Mouse (Mus musculus): ENCODE results near the gene Aurkaip1. TPM values are rescaled to one million over a fixed set of nuclear protein-coding genes. Genes with fewer than 3 reads are reported as not detected.

Gene Aurkaip1
- polyA plus RNA-seq, 1 experiment: 341 TPM

GRCm38 (mm10) chr4:155839483-155839910 is 8.4 kb downstream of the Aurkaip1 start, which contains the start of gene Mxra8:
Gene Mxra8, plus strand, starts transcription at chr4:155839680.
- Histone ChIP-seq H3K27me3 (replicated peaks) (peaks cover 42% of the 10 kb centered on the region), H3K9me3 (no peaks in the 10 kb centered on the region), H3K4me3 (replicated peaks) (peak within 1 kb of the TSS; percentile 92), H3K36me3 (replicated peaks; ENCODE audit: low read length) (no peaks in the 10 kb centered on the region), H3K4me1 (peaks cover 59% of the 10 kb centered on the region)
- TF ChIP-seq GATA1 (IDR thresholded peaks at IDR 0.05; ENCODE audit: borderline replicate concordance, low read length) (no peak), FLI1 (IDR thresholded peaks at IDR 0.05; ENCODE audit: low read length) (no peak)

- peaks cover 42% of the 10 kb centered on the region for H3K27me3 ChIP-seq (replicated peaks)
- TF ChIP-seq GATA1 (IDR thresholded peaks at IDR 0.05; ENCODE audit: borderline replicate concordance, low read length): no peak
- no peak for TF ChIP-seq FLI1 (IDR thresholded peaks at IDR 0.05; ENCODE audit: low read length)
- no peaks in the 10 kb centered on the region for H3K36me3 ChIP-seq (replicated peaks; ENCODE audit: low read length)
- peak overlapping the region; percentile 92 for H3K4me3 ChIP-seq (replicated peaks)
- H3K9me3 ChIP-seq: no peaks in the 10 kb centered on the region
- H3K4me1 ChIP-seq: peaks cover 59% of the 10 kb centered on the region
Observed at GRCm38 (mm10) chr4:155840076-155841002, 9.3 kb downstream of the Aurkaip1 start.

DNA sequence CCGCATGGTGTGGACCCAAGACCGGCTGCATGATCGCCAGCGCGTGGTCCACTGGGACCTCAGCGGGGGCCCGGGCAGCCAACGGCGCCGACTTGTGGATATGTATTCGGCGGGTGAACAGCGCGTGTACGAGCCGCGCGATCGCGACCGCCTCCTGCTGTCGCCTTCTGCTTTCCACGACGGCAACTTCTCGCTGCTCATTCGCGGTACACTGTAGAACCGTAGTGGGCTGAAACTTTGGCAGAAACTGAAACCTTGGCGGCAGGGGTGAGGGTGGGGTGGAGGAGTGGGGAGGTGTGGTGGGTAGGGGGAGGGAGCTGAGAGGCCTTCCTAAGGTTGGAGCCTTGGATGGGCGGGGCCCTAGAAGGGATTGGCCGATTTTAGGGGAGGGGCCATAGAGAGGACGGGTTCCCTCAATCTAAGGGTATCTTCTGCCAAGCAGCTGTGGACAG is 10.0 kb downstream of the Aurkaip1 start:
- Histone ChIP-seq H3K9me3 (no peaks in the 10 kb centered on the region), H3K4me1 (peaks cover 59% of the 10 kb centered on the region), H3K4me3 (replicated peaks) (peak overlapping the region; percentile 92), H3K27me3 (replicated peaks) (peaks cover 42% of the 10 kb centered on the region), H3K36me3 (replicated peaks; ENCODE audit: low read length) (no peaks in the 10 kb centered on the region)
- TF ChIP-seq GATA1 (IDR thresholded peaks at IDR 0.05; ENCODE audit: borderline replicate concordance, low read length): no peak
- TF ChIP-seq FLI1 (IDR thresholded peaks at IDR 0.05; ENCODE audit: low read length): no peak

- Histone ChIP-seq H3K4me3 (replicated peaks) (peak overlapping the region; percentile 92), H3K9me3 (no peaks in the 10 kb centered on the region), H3K27me3 (replicated peaks) (peaks cover 42% of the 10 kb centered on the region), H3K36me3 (replicated peaks; ENCODE audit: low read length) (no peaks in the 10 kb centered on the region), H3K4me1 (peaks cover 62% of the 10 kb centered on the region)
- TF ChIP-seq GATA1 (IDR thresholded peaks at IDR 0.05; ENCODE audit: borderline replicate concordance, low read length) (no peak), FLI1 (IDR thresholded peaks at IDR 0.05; ENCODE audit: low read length) (no peak)
Observed at GRCm38 (mm10) chr4:155841651-155842270, 10.7 kb downstream of the Aurkaip1 start.

DNA sequence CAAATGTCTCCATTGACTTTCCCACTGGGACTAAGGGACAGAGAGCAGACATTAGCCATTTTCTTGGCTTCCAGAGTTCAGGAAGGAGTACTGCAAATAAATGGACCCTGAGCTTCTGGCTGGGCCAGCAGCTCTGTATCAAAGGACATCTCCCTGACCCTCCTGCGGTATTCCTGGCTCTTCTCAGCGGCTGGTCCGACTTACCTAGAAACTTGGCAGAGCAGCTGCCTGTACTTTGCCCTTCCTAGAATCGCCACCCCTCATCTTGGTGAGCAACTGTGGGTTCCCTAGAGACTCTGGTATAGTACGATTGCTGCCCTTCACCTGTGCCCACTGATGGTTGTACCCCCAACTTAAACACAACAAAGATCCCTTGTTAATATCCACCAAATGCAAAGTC is 12.2 kb downstream of the Aurkaip1 start:
- Histone ChIP-seq H3K27me3 (replicated peaks) (peaks cover 42% of the 10 kb centered on the region), H3K4me3 (replicated peaks) (no peak overlapping the region)
- TF ChIP-seq FLI1 (IDR thresholded peaks at IDR 0.05; ENCODE audit: low read length): no peak
- TF ChIP-seq GATA1 (IDR thresholded peaks at IDR 0.05; ENCODE audit: borderline replicate concordance, low read length): no peak

GRCm38 (mm10) chr4:155846871-155847578 is 16.0 kb downstream of the Aurkaip1 start, which contains the start of gene Dvl1:
Gene Dvl1, plus strand, starts transcription at chr4:155847402.
- no peaks in the 10 kb centered on the region for H3K9me3 ChIP-seq
- H3K4me3 ChIP-seq (replicated peaks): peak within 1 kb of the TSS; percentile 100
- peaks cover 60% of the 10 kb centered on the region for H3K4me1 ChIP-seq
- H3K27me3 ChIP-seq (replicated peaks): peaks cover 16% of the 10 kb centered on the region
- H3K36me3 ChIP-seq (replicated peaks; ENCODE audit: low read length): peaks cover 6% of the 10 kb centered on the region
- TF ChIP-seq FLI1 (IDR thresholded peaks at IDR 0.05; ENCODE audit: low read length) (no peak), GATA1 (IDR thresholded peaks at IDR 0.05; ENCODE audit: borderline replicate concordance, low read length) (no peak)

More for the DNA sequence above, 12.2 kb downstream of the Aurkaip1 start:
- Histone ChIP-seq H3K4me1 (peaks cover 58% of the 10 kb centered on the region), H3K36me3 (replicated peaks; ENCODE audit: low read length) (no peaks in the 10 kb centered on the region), H3K9me3 (no peaks in the 10 kb centered on the region)

DNA sequence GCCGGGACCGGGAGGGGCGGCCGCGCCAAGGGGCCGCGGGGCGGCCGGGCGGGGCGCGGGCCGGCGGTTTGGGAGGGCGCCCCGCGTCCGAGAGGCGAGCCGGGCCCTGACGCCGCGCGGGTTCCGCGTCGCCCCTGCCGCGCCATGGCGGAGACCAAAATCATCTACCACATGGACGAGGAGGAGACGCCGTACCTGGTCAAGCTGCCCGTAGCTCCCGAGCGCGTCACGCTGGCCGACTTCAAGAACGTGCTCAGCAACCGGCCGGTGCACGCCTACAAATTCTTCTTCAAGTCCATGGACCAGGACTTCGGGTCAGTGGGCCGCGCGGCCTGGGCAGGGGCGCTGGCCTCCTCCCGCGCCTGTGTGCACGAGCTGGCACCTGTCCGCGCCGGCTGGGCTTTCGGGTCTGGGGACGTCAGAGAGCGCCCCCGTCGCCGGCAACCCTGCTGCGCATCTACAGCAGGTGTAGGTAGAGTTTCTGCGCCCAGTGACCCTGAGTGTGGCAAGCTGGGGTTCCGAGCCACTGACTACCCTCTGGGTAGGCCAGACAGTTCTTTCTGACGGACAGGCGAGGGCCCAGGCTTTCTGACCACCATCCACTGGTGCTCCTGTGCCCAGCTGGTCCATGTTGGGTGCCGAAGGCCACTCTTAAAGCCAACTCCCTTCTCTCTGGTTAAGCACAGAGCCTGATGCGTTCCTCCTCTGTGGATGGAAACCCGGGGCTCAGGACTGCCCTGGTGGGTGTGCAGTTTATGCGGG is 16.7 kb downstream of the Aurkaip1 start:
- TF ChIP-seq FLI1 (IDR thresholded peaks at IDR 0.05; ENCODE audit: low read length) (no peak), GATA1 (IDR thresholded peaks at IDR 0.05; ENCODE audit: borderline replicate concordance, low read length) (no peak)
- H3K9me3 ChIP-seq: no peaks in the 10 kb centered on the region
- peaks cover 10% of the 10 kb centered on the region for H3K27me3 ChIP-seq (replicated peaks)
- H3K36me3 ChIP-seq (replicated peaks; ENCODE audit: low read length): peaks cover 6% of the 10 kb centered on the region
- peaks cover 63% of the 10 kb centered on the region for H3K4me1 ChIP-seq
- peak overlapping the region; percentile 100 for H3K4me3 ChIP-seq (replicated peaks)

DNA sequence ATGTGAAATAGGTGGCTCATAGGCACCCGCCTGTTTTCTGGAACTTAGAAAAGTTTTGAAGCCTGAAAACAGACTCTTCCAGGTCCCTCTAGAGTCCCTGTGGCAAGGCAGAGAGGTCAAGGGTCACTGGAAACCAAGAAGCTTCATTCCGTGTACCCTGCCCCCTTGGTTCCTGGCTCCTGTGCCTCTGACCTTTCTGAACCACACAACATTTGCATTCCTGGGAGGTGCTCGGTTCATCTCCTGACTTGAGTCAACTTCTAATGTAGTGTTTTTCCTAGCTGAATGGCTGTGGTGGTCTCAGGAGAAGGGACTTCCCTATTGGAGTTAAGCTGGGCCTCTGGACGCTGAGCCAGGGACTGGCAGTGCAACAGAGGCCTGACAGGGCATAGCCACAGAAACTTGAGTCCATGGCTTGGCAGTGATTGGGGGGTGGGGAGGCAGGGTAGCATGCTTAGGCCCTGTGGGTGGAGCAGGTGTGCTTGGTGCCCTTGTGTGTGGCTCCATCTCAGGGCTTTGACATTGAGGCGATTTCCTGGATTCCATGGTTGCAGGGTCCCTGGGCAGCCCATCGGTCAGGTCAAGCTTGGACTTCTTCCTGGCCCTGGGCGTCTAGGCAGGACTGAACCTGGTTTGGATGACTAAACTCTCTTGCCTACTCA is 17.5 kb downstream of the Aurkaip1 start:
- Histone ChIP-seq H3K27me3 (replicated peaks) (peaks cover 3% of the 10 kb centered on the region), H3K9me3 (no peaks in the 10 kb centered on the region), H3K36me3 (replicated peaks; ENCODE audit: low read length) (peaks cover 12% of the 10 kb centered on the region), H3K4me1 (peaks cover 68% of the 10 kb centered on the region), H3K4me3 (replicated peaks) (peak overlapping the region; percentile 100)
- TF ChIP-seq FLI1 (IDR thresholded peaks at IDR 0.05; ENCODE audit: low read length): no peak
